Mouse (Mus musculus) left cerebral cortex, adult 8-10 months (tissue): ENCODE results near the gene Slc4a10. TPM values are rescaled to one million over a fixed set of nuclear protein-coding genes. Genes with fewer than 3 reads are reported as not detected.
"Not testable (repeated sequence)": the region's sequence is repeated elsewhere in the genome, so short reads cannot be mapped to it uniquely, and the experiment has no call there.

ENCODE experiments used
- DNase-seq, 2 experiments: peaks; one replicate each; pipeline ENCODE4 v3.0.0; 2022; ENCODE audit warnings: low spot score in 2 of 2
- total RNA-seq, 4 experiments: library from RNA; stranded (reverse); gene quantifications; 2 replicates each; pipeline ENCODE4 v1.2.4; 2022

Slc4a10 gene
- 100 to 1,000 TPM; 195 to 217 (median 211) TPM for total RNA-seq

DNA sequence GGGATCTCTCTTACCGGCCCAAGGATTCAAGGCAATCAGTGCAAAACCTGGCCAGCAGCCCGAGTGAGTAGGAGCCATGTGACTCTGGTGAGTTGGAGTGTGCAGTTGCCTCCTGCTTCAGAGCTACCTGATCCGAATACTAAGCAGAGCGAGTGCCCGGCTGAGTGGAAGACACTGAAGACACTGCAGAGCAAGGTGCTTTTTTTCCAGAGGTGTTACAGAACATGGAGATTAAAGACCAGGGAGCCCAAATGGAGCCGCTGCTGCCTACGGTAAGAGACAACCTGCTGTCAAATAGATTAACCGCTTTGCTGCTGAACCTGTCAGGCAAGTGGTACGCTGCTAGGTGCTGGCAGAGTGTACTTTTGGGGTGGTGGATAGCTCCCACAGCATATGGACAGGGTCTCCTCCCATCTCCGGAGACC, at the start of gene Slc4a10:
Gene Slc4a10 (plus strand): TSS at position 42 of the 425 bp plus-strand sequence.
- peak; percentile 61 to 75 for DNase-seq

DNA sequence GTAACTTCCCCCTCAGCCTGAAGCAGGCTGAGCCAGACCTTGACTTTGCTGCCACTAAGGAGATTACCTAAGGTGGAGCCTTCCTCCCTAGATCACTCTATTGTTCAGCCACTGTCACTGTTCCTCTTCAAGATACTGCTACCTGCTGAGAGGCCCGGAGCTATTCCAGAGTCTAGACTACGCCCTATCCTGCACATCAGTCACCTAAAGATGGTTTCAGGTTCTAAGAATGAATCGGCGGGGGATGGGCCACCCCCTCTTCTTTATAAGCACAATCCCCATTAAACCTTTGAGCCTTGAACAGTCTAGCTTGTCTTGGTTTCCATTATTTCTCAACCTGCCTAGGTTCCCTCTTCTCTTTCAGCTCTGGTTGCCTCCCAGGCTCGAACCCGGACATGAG, 45.0 kb upstream of the Slc4a10 start:
- DNase-seq = not testable (repeated sequence)

- no peak for DNase-seq
Measured at GRCm38 (mm10) chr2:62018209-62018608, 28.1 kb upstream of the Slc4a10 start.

DNA sequence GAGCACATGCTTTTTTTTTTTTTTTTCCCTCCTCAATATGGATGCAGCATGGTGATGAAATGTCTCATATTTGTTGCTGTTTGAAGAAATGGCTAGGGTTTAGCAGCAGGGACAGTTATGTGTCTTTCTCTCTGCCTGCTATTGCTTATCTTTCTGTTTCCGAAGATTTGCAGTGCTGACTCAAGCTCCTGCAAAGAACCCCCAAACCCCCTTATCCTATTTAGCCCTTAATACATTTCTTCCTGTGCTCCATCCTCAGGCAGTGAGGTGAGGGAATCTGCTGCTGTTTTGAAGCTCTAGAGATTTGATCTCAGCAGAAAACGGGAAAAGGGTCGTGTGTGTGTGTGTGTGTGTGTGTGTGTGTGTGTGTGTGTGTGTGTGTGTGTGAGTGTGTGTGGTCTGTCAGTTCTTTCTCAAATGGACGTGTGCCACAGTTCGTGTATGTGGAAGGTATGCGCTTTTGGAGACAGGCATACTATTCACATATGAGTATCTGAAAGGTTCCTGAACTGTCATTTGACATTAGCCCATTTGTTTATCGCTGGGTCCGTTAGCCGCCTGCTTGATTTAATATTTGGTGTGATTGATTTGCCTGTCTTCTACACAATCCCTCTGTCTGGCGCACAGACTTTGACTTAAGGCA, 720 bp downstream of the Slc4a10 start:
- peak in 1 of 2 experiments; percentile 23 for DNase-seq

DNA sequence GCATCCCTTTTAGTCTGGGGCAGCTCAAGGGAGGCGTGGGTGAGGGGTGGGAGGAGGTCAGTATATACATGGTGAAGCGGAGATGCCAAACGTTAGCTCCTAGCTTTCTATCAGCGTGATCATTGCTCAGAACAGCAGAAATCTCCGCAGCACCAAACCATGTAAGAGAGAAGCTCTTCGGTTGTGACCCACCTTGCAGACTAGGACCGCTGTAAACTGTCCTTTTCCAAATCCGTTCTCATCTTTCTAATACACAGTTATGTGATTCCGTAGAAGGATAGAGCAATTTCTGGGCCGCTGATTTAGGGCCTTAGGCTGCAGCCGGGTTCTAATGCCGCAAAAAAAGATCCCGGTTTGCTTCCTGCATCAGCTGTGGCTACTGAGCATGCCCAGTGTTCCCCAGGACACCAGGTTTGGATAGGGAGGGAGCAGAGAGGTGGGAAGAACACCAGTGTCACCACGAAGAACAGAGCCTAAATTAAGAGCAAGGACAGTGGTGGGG, 1.3 kb downstream of the Slc4a10 start:
- DNase-seq = peak; percentile 47 to 66

DNA sequence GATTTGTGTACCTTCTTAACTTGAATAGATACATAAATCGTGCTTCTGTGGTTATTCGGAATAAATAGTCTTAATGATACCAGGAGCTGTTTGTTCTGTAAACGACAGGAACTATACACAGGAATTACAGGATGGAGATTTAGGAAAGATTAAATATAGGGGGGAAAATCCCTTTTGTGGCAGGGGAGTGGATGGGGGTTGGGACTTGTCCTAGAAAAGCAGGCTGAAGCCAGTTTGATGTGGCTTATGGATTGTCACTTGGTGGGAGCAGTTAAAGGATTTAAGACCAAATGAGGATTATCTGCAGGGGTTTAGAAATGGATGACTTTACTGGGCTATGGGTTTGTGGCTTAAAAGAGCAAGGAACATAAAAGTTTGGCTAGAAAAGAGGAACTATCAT, 1.9 kb downstream of the Slc4a10 start:
- no peak for DNase-seq

DNA sequence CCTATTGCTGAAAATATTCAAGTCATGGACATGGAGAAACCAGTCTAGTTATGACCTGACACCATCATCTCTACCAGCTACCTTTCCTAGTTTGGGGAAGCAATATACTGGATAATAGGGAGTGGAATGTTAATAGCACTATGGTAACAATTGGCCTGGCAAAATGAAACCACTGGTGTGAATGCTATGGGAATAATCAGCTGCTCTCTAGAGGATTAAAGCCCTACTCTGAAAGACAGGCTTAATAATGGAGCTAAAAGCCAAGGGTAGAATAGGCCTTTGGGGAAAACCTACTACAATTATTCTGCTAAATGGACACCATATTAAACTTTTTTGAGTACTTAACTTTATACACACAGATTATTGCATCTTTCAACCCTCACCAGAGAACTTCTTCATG, 30.2 kb downstream of the Slc4a10 start:
- no peak for DNase-seq

- no peak for DNase-seq
Measured at GRCm38 (mm10) chr2:62087566-62087965, 41.3 kb downstream of the Slc4a10 start.

- DNase-seq = no peak
Measured at GRCm38 (mm10) chr2:62088715-62089114, 42.5 kb downstream of the Slc4a10 start.

DNA sequence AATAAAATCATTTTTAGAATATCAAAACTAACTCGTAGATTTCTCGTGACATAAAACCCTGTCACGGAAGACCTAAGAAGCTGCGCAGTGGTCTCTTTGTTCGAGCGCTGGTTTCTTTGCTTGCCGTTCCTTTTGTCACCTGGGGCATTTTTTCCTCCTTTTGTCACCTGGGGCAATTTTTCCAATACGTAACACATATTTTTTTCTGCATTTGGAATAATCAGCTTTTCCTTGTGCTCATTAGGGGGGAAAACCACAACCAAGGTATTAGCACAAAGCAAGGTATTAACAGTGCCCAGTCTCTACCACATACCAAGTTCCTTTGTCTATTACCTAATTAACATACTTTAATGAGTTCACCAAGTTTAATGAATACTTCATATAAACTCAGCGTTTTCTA, 42.9 kb downstream of the Slc4a10 start:
- no peak for DNase-seq

GRCm38 (mm10) chr2:62100526-62100925, 54.3 kb downstream of the Slc4a10 start:
- no peak for DNase-seq

DNA sequence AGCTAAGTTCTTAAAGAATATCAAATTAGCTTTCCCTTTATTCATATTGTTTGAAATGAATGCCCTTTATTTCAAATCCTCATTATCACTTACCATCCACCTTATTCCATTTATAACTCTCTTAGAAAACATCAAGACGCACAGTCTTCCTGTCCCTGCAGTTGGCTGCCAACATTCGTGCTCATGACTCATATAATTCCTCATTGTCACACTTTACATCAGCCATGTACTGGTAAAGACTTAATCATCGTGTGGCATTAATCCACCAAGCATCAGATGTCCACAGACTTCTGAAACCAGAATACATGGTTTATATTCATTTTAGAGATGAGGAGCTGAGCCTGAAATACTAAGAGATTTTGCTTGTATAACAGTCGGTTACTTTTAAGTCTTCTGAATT, 69.1 kb downstream of the Slc4a10 start:
- DNase-seq = peak in 1 of 2 experiments; percentile 68

GRCm38 (mm10) chr2:62129975-62130374, 83.7 kb downstream of the Slc4a10 start:
- no peak for DNase-seq

DNA sequence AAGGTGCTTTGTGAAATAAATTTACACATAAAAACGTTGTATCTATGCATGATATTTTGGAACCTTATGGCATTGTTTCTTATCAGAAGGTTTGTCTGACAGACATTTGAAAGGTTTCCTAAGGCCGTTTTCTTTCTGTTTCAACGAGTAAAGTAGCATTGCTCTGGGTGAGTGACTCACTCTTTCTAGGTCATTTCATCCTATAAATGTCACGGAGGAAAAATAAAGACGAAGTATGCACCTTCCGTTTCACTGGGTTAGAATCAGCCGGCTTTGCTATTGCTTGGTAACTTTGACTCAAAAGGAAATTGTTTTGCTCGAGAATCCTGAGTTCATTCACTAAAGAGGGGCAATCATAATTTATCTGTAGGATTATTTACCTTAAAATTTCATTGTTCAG, 88.6 kb downstream of the Slc4a10 start:
- DNase-seq = no peak

DNA sequence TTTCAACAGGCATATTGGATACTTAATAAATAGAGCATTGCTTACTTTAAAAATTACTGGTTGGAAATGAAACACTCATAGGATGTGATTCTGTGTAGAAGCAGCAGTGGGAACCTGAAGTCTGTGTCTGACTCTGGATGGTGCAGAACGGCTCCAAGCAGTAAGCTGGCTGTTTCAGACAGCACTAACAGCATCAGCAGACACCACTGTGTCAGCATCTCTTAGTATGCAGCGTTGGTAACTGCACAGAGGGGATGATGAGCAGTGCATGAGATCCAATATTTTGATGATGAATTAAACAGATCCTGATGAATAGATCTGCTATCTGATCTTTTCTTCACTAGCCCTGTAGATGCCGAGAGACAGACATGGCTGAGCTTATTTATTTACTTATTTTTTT, 101.4 kb downstream of the Slc4a10 start:
- peak in 1 of 2 experiments; percentile 13 for DNase-seq

DNA sequence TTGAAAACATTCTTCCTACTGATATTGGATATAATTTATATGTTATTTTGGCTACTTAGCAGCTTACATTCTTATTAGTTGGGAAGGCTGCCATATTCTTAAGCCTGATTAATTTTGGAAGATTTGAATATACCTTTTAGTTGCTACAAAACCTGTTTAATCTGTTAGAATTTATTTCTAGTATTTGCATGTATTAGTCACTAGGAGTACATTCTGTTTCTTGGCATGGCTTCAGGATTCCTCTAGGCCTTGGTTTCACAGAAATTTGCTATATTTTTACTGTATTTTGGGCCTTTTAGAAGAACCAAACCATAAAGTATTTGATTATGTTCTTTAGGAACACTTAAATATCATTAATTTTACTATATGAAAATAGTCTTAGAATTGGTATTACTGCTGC, 103.2 kb downstream of the Slc4a10 start:
- no peak for DNase-seq

DNA sequence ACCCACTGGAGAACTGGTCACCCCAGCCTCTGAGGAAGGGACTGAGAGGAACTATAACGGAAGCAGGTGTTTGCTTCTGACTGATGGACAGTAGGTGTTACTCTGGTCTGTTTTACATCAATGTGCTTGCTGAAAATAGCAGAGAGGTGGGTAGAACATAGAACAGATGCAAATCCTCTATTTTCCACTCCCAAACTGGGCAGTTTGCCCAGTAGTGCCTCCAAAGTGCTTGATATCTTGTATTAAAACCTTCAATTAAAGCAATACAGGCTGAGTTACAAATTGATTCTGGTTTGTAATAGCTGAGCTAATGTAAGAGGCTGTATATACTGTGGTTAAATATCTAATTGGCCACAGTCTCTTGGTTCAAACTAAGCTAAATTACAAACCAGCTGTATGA, 104.6 kb downstream of the Slc4a10 start:
- peak in 1 of 2 experiments; percentile 30 for DNase-seq

GRCm38 (mm10) chr2:62210109-62210508, 163.8 kb downstream of the Slc4a10 start:
- no peak for DNase-seq

DNA sequence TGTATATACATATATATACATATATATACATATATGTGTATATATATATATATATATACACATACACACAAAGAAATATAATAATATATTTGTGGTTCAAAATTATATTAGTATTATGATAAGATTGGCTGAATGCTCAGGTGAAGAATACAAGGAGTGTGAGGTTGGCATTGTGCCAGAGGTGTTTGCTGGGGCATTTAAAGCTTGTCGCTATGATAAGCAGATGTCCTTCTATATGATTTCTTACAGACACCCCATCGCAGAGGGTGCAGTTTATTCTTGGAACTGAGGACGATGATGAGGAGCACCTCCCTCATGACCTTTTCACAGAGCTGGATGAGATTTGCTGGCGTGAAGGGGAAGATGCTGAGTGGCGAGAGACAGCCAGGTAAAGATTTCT, 164.8 kb downstream of the Slc4a10 start:
- no peak for DNase-seq

- DNase-seq = no peak
Measured at GRCm38 (mm10) chr2:62227563-62227962, 181.3 kb downstream of the Slc4a10 start.

- no peak for DNase-seq
Measured at GRCm38 (mm10) chr2:62231271-62231670, 185.0 kb downstream of the Slc4a10 start.

DNA sequence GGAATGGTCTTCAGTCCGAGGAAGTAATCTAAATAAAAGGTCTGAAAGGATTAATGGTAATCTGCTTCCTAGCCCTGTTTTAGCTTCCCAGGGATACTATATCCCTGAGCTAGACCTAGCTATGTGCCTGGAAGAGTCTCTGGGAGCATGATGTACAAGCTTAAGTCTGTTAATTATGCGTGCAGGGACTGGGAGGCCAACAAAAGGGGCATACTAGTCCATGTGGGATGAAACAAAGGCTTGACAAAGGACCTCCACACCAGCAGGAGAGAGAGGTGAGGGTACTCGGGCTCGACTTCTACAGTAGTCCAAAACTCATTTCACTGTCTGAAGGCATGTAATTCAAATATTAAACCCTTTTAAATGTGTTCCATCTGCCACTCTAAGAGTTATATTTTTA, 197.9 kb downstream of the Slc4a10 start:
- DNase-seq = no peak

- no peak for DNase-seq
Measured at GRCm38 (mm10) chr2:62268467-62268866, 222.2 kb downstream of the Slc4a10 start.
